Mouse (Mus musculus) bone marrow macrophage, adult 2 months (primary cell): Measurements from ENCODE around the gene Atp5l.

ENCODE experiments used
- CTCF ChIP-seq: IDR thresholded peaks from 2 replicates; pipeline ENCODE4 v1.5.1; 2012; ENCODE audit warnings: low read depth, mild to moderate bottlenecking, low read length, moderate library complexity
- POLR2A ChIP-seq: IDR thresholded peaks from 2 replicates; pipeline ENCODE4 v1.6.1; 2012; ENCODE audit warnings: mild to moderate bottlenecking, low read depth, low read length, borderline replicate concordance

GRCm38 (mm10) chr9:44966815-44967242, 46.3 kb upstream of the Atp5l start:
- TF ChIP-seq CTCF, result no peak
- no peak for TF ChIP-seq POLR2A
